Mouse (Mus musculus) heart, embryonic 13.5 days (tissue): ENCODE measurements around the gene Ccdc137. TPM values are rescaled to one million over a fixed set of nuclear protein-coding genes. Genes with fewer than 3 reads are reported as not detected.

Source experiments
- polyA plus RNA-seq: library from polyadenylated mRNA; unstranded; fragments of >200 nt; fragmentation: Nextera tagmentation; extraction: Ambion mirVana; gene quantifications from 2 replicates; pipeline ENCODE4 v1.2.1, GENCODE M21; 2015

The Ccdc137 gene
- polyA plus RNA-seq, 1 experiment from 2014 or later = 19.1 TPM

Other genes starting within 250 kb of the Ccdc137 start
- gene Bahcc1, start 225.2 kb upstream of the Ccdc137 start, polyA plus RNA-seq = 4.4 and 5.2 TPM in 2 replicates
- 1,234 and 1,290 TPM in 2 replicates for gene Actg1, start 109.6 kb upstream of the Ccdc137 start, polyA plus RNA-seq
- gene Fscn2, start 96.6 kb upstream of the Ccdc137 start, polyA plus RNA-seq = 0.31 and 0.50 TPM in 2 replicates
- 29.1 and 33.5 TPM in 2 replicates for gene Faap100, start 79.4 kb upstream of the Ccdc137 start, polyA plus RNA-seq
- 28.2 and 28.3 TPM in 2 replicates for gene Nploc4, start 20.4 kb upstream of the Ccdc137 start, polyA plus RNA-seq
- not detected in 2 replicates for gene Tspan10, start 15.5 kb upstream of the Ccdc137 start, polyA plus RNA-seq
- not detected in 2 replicates for gene Pde6g, start 4.6 kb upstream of the Ccdc137 start, polyA plus RNA-seq
- 14.2 and 16.6 TPM in 2 replicates for gene Oxld1, start within 50 bp of the Ccdc137 start, polyA plus RNA-seq
- gene Arl16, start 9.5 kb downstream of the Ccdc137 start, polyA plus RNA-seq = 36.4 and 39.3 TPM in 2 replicates
- 212 and 228 TPM in 2 replicates for gene Mrpl12, start 26.5 kb downstream of the Ccdc137 start, polyA plus RNA-seq
- 42.9 and 43.2 TPM in 2 replicates for gene Slc25a10, start 33.7 kb downstream of the Ccdc137 start, polyA plus RNA-seq
- gene Gcgr, start 72.6 kb downstream of the Ccdc137 start, polyA plus RNA-seq = 2.1 and 2.4 TPM in 2 replicates
- gene Mcrip1, start 91.6 kb downstream of the Ccdc137 start, polyA plus RNA-seq = 134 and 140 TPM in 2 replicates
- not detected in 2 replicates for gene Ppp1r27, start 93.0 kb downstream of the Ccdc137 start, polyA plus RNA-seq
- 427 and 448 TPM in 2 replicates for gene P4hb, start 115.1 kb downstream of the Ccdc137 start, polyA plus RNA-seq
- 435 and 436 TPM in 2 replicates for gene Arhgdia, start 123.5 kb downstream of the Ccdc137 start, polyA plus RNA-seq
- gene Alyref, start 140.2 kb downstream of the Ccdc137 start, polyA plus RNA-seq = 253 and 284 TPM in 2 replicates
- gene Anapc11, start 140.3 kb downstream of the Ccdc137 start, polyA plus RNA-seq = 174 and 199 TPM in 2 replicates
- 14.9 and 18.6 TPM in 2 replicates for gene Npb, start 150.4 kb downstream of the Ccdc137 start, polyA plus RNA-seq
- gene Pcyt2, start 159.8 kb downstream of the Ccdc137 start, polyA plus RNA-seq = 71.8 and 90.4 TPM in 2 replicates
- 17.7 and 20.4 TPM in 2 replicates for gene Sirt7, start 167.1 kb downstream of the Ccdc137 start, polyA plus RNA-seq
- 18.1 and 19.9 TPM in 2 replicates for gene Mafg, start 175.5 kb downstream of the Ccdc137 start, polyA plus RNA-seq
- 22.2 and 23.5 TPM in 2 replicates for gene Pycr1, start 185.7 kb downstream of the Ccdc137 start, polyA plus RNA-seq
- gene Myadml2, start 190.0 kb downstream of the Ccdc137 start, polyA plus RNA-seq = 13.0 and 13.9 TPM in 2 replicates
- gene Notum, start 203.1 kb downstream of the Ccdc137 start, polyA plus RNA-seq = 2.3 and 2.7 TPM in 2 replicates
- gene Aspscr1, start 214.9 kb downstream of the Ccdc137 start, polyA plus RNA-seq = 105 and 109 TPM in 2 replicates